Mouse (Mus musculus) CH12.LX (cell line): ENCODE measurements around the gene Gm17509. TPM values are rescaled to one million over a fixed set of nuclear protein-coding genes. Genes with fewer than 3 reads are reported as not detected.

Experiments used
- DNase-seq: peaks from one replicate; pipeline ENCODE4 v3.0.0-alpha.2; 2013; ENCODE audit errors: extremely low read depth
- H3K27ac ChIP-seq: 2 replicates; pipeline ENCODE4 v1.5.1; 2012; ENCODE audit warnings: low read depth, mild to moderate bottlenecking, control low read depth, moderate library complexity; ENCODE audit not compliant: insufficient read depth
- H3K27me3 ChIP-seq: replicated peaks from 2 replicates; pipeline ENCODE3; 2012; ENCODE audit warnings: inconsistent platforms
- H3K36me3 ChIP-seq, 2 experiments: replicated peaks in 1 of 2; 2 replicates each; pipeline versions ENCODE3 to v1.6.1; 2012; ENCODE audit warnings: inconsistent platforms in 1 of 2, low read length in 1 of 2, mild to moderate bottlenecking in 1 of 2, mixed read lengths in 1 of 2, moderate library complexity in 1 of 2; ENCODE audit not compliant: control insufficient read depth in 1 of 2, insufficient read depth in 1 of 2
- H3K4me1 ChIP-seq, 2 experiments: 2 replicates each; pipeline ENCODE4 v1.6.1; 2012; ENCODE audit warnings: inconsistent platforms in 1 of 2, moderate library complexity in 1 of 2; ENCODE audit not compliant: insufficient read depth in 2 of 2, control insufficient read depth in 1 of 2
- H3K4me2 ChIP-seq: 2 replicates; pipeline ENCODE4 v1.6.1; 2012; ENCODE audit warnings: low read depth, mild to moderate bottlenecking, control low read depth; ENCODE audit not compliant: poor library complexity, insufficient read depth, severe bottlenecking
- H3K4me3 ChIP-seq, 3 experiments: fragments of 150-350 bp in 1 of 3; sonication (generic) in 1 of 3; replicated peaks in 1 of 3; 2 replicates each; pipeline versions ENCODE3 to v1.5.1; 2011 to 2012; ENCODE audit warnings: low read depth in 2 of 3, low read length in 2 of 3, mild to moderate bottlenecking in 2 of 3, moderate library complexity in 2 of 3, control low read depth in 1 of 3, improper control_type of control experiment in 1 of 3, inconsistent platforms in 1 of 3, mixed read lengths in 1 of 3; ENCODE audit not compliant: poor library complexity in 1 of 3
- H3K79me2 ChIP-seq: replicated peaks from 2 replicates; pipeline ENCODE4 v1.6.1; 2012; ENCODE audit warnings: mild to moderate bottlenecking, moderate library complexity; ENCODE audit not compliant: control insufficient read depth, poor library complexity, insufficient read depth, severe bottlenecking; ENCODE audit errors: extremely low read depth
- H3K9ac ChIP-seq: 2 replicates; pipeline ENCODE4 v1.6.1; 2012; ENCODE audit warnings: low read depth, mild to moderate bottlenecking, control low read depth, moderate library complexity; ENCODE audit not compliant: insufficient read depth
- H3K9me3 ChIP-seq: replicated peaks from 2 replicates; pipeline ENCODE3; 2012; ENCODE audit warnings: low read length, inconsistent platforms, mixed read lengths
- CHD1 ChIP-seq: IDR thresholded peaks from 2 replicates; pipeline ENCODE4 v1.6.1; 2012; ENCODE audit warnings: low read depth, low read length, improper control_type of control experiment, inconsistent platforms
- HCFC1 ChIP-seq: IDR thresholded peaks from 2 replicates; pipeline ENCODE4 v1.6.1; 2012; ENCODE audit warnings: low read depth, mild to moderate bottlenecking, inconsistent platforms, low read length, improper control_type of control experiment
- IRF4 ChIP-seq: IDR thresholded peaks from 2 replicates; pipeline ENCODE4 v1.6.1; 2014; ENCODE audit warnings: low read depth, mild to moderate bottlenecking, inconsistent platforms, low read length, improper control_type of control experiment
- JUND ChIP-seq: conservative IDR thresholded peaks from 2 replicates; pipeline ENCODE4 v1.6.1; 2011; ENCODE audit warnings: low read depth, low read length, improper control_type of control experiment
- MAZ ChIP-seq: IDR thresholded peaks from 2 replicates; pipeline ENCODE4 v1.6.1; 2012; ENCODE audit warnings: low read depth, mild to moderate bottlenecking, inconsistent platforms, low read length, improper control_type of control experiment, moderate library complexity
- MEF2A ChIP-seq: IDR thresholded peaks from 2 replicates; pipeline ENCODE4 v1.6.1; 2014; ENCODE audit warnings: low read depth, mild to moderate bottlenecking, inconsistent platforms, low read length, improper control_type of control experiment, borderline replicate concordance
- MXI1 ChIP-seq: IDR thresholded peaks from 2 replicates; pipeline ENCODE4 v1.6.1; 2011; ENCODE audit warnings: mild to moderate bottlenecking, low read depth, low read length, improper control_type of control experiment
- MYC ChIP-seq: IDR thresholded peaks from 2 replicates; pipeline ENCODE4 v1.6.1; 2011; ENCODE audit warnings: low read depth, mild to moderate bottlenecking, improper control_type of control experiment, low read length
- PAX5 ChIP-seq: IDR thresholded peaks from 2 replicates; pipeline ENCODE4 v1.6.1; 2012; ENCODE audit warnings: low read length, inconsistent platforms, mixed read lengths
- RAD21 ChIP-seq: IDR thresholded peaks from 2 replicates; pipeline ENCODE4 v1.6.1; 2011; ENCODE audit warnings: low read depth, mild to moderate bottlenecking, low read length, improper control_type of control experiment, moderate library complexity
- SIN3A ChIP-seq: IDR thresholded peaks from 2 replicates; pipeline ENCODE4 v1.6.1; 2012; ENCODE audit warnings: low read length, improper control_type of control experiment, inconsistent platforms
- USF1 ChIP-seq: IDR thresholded peaks from 2 replicates; pipeline ENCODE4 v1.6.1; 2014; ENCODE audit warnings: low read depth, mild to moderate bottlenecking, inconsistent platforms, low read length, improper control_type of control experiment
- USF2 ChIP-seq: conservative IDR thresholded peaks from 2 replicates; pipeline ENCODE4 v1.6.1; 2011; ENCODE audit warnings: low read depth, low read length, improper control_type of control experiment
- ZC3H11A ChIP-seq: IDR thresholded peaks from 2 replicates; pipeline ENCODE4 v1.6.1; 2012; ENCODE audit warnings: low read depth, mild to moderate bottlenecking, inconsistent platforms, low read length, improper control_type of control experiment
- ZNF384 ChIP-seq: IDR thresholded peaks from 2 replicates; pipeline ENCODE4 v1.6.1; 2012; ENCODE audit warnings: low read depth, low read length, improper control_type of control experiment, inconsistent platforms
- dilution Hi-C: fragments of 300-500 bp; cut with MboI; formaldehyde crosslinking; loops from 2 replicates; pipeline ENCODE4 v1.14.3; 2020; ENCODE audit warnings: low sequenced_read_pairs; ENCODE audit not compliant: extremely low pct_unique_long_range_greater_than_20kb, extremely low pct_ligation_motif_present
- in situ Hi-C: fragments of 300-500 bp; cut with MboI; formaldehyde crosslinking; loops from 3 replicates; pipeline ENCODE4 v1.14.3; 2019; ENCODE audit warnings: low sequenced_read_pairs, low pct_ligation_motif_present, low pct_unique_long_range_greater_than_20kb, mixed read lengths
- polyA plus RNA-seq: library from polyadenylated mRNA; unstranded; fragments of >175 nt; gene quantifications from 2 replicates; pipeline ENCODE4 v1.2.1, GENCODE M21; 2012; ENCODE audit warnings: low read depth; ENCODE audit not compliant: insufficient read length
- total RNA-seq, 2 experiments: library from RNA; depleted of rRNA; stranded (reverse); fragments of 300-350 nt in 1 of 2; fragments of >200 nt in 1 of 2; gene quantifications; 2 replicates each; pipeline ENCODE4 v1.2.3; 2012 to 2014

The Gm17509 gene
- total RNA-seq (2012; rRNA removed) = not detected in 2 replicates
- total RNA-seq (2014; rRNA removed) = not detected in 2 replicates
- polyA plus RNA-seq = not detected in 2 replicates

DNA sequence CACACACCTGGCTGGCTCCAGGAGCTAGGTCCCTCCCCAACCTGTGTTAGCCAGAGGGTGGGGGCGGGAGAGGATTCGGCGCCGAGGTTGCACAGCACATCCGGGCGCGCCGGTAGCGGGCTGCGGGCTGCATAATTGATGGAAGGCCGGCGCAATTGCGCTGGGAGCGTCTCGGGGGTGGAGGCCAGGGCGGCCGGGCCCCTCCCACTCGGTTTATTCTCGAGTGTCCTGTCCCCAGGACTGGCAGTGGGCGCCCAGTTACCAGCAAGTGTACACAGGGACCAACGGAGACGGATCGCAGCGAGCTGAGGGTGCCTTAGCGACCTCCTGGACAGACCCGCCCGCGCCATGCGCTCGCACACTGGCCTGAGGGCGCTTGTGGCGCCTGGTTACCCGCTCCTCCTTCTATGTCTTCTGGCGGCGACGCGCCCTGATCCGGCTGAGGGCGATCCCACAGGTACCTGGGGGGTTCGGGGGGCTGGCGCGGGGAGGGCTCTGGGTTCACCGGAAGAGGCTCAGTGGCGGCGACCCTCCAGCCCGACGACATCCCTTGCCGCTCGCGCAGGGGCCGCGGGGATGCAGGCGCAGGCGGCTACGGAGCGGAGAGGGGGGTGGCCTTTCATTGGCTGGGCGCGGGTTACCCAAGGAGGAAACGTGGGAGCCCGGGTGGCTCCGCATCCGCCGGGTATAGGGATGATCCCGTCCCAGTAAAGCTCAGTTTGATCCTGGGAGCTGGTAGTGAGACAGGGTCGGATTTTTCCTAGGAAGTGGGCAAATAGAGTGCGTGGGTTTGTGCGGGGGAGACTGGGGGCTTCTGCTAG lies at the start of gene Gm17509:
Gene Gm17509, minus strand, starts transcription at position 575 of the 821 bp plus-strand sequence.
- H3K27me3 ChIP-seq = no peaks in the 10 kb centered on the region
- H3K79me2 ChIP-seq = no peaks in the 10 kb centered on the region
- TF ChIP-seq PAX5 = no peak
- no peak for TF ChIP-seq CHD1
- TF ChIP-seq HCFC1 = no peak
- no peak for TF ChIP-seq USF2
- TF ChIP-seq IRF4 = no peak
- TF ChIP-seq MEF2A = no peak
- TF ChIP-seq RAD21 = no peak
- no peak for TF ChIP-seq ZC3H11A
- no peak within 1 kb of the TSS for H3K4me2 ChIP-seq
- no peak within 1 kb of the TSS for H3K4me3 ChIP-seq
- H3K27ac ChIP-seq = no peak within 1 kb of the TSS
- H3K9ac ChIP-seq = no peak within 1 kb of the TSS
- in situ Hi-C loops (no loop called here), dilution Hi-C loops (no loop called here)
- DNase-seq = no peak
- H3K36me3 ChIP-seq = no peaks in the 10 kb centered on the region
- no peaks in the 10 kb centered on the region for H3K4me1 ChIP-seq
- H3K9me3 ChIP-seq = peaks cover 62% of the 10 kb centered on the region

- Histone ChIP-seq H3K9ac (no peak overlapping the region), H3K79me2 (no peaks in the 10 kb centered on the region), H3K36me3 (no peaks in the 10 kb centered on the region), H3K27me3 (no peaks in the 10 kb centered on the region), H3K4me3 (no peak overlapping the region), H3K27ac (no peak overlapping the region), H3K4me2 (no peak overlapping the region)
- no peak for DNase-seq
- in situ Hi-C loops (no loop called here), dilution Hi-C loops (no loop called here)
- TF ChIP-seq MEF2A (no peak), USF1 (no peak), MXI1 (no peak), SIN3A (no peak), MAZ (no peak), ZNF384 (no peak), USF2 (no peak), MYC (no peak), JUND (no peak), CHD1 (no peak)
- TF ChIP-seq, all 38 proteins: peak for 0
- no peaks in the 10 kb centered on the region for H3K4me1 ChIP-seq
- H3K9me3 ChIP-seq = peaks cover 51% of the 10 kb centered on the region
Observed at GRCm38 (mm10) chr13:117267963-117268362, 47.1 kb upstream of the Gm17509 start.
